Mouse (Mus musculus) small intestine, adult 2 months (tissue): Measurements from ENCODE around the gene Marf1.

Experiments used
- CTCF ChIP-seq: fragments of 200-500 bp; IDR thresholded peaks from 2 replicates; pipeline ENCODE4 v1.5.1; 2012; ENCODE audit warnings: low read depth, mild to moderate bottlenecking, control low read depth, inconsistent platforms, low read length, moderate library complexity, mixed read lengths; ENCODE audit not compliant: insufficient replicate concordance, insufficient read length; ENCODE audit errors: extremely low read depth
- POLR2A ChIP-seq: fragments of 200-500 bp; IDR thresholded peaks from 2 replicates; pipeline ENCODE4 v1.6.1; 2012; ENCODE audit warnings: low read depth, mild to moderate bottlenecking, control low read depth, inconsistent platforms, low read length, moderate library complexity

GRCm38 (mm10) chr16:14123901-14124300, 39.2 kb downstream of the Marf1 start:
- TF ChIP-seq POLR2A (no peak), CTCF (no peak)
